Comparison of ENCODE assay signal across 8 mouse cellular contexts in the genomic region with DNA sequence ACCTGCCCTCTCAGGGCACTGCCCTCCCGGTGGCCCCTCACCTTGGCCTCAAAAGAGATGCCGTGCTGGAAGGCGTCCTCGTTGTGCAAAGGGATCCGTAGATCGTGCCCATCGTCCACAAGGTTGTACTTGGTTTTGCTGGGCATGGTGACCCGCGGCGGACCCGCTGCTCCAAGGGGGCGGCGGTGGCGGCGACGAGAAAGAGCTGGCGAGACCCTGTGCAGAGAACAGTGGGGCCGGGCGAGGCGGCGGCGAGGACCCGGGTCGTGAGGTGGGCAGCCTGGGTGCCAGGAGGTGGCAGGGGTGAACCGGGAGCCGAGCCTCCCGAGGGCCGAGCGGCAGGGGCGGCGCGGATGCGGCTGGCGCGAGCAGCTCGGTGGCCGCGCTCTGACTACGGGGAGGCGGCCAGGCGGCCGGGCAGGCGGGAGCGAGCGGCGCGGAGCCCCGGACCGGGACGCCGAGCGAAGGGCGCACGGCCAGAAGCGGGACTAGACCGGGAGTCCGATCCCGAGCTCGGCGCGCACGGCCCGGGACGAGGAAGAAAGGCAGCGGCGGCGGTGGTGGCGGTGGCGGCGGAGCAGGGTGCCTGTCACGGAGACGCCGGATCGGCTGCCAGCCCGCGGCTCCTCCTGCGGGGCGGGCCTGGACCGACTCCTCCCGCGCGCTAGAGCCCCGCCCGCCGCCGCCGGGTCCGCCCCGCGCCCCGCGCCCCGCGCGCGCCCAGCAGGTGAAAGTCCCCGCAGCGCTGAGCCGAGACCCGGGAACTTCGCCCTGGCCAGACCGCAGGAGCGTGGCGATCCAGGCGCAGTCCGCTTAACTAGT. TPM values are rescaled to one million over a fixed set of nuclear protein-coding genes. Genes with fewer than 3 reads are reported as not detected.
DNase-seq lines count a peak whose midpoint lies in the region; ATAC-seq and TF ChIP-seq lines count a peak whose summit lies in the region.

A gene (minus strand): TSS at position 643 of the 822 bp plus-strand sequence.

- no peaks in the 10 kb centered on the region for H3K27me3 ChIP-seq in hindbrain, postnatal 0 days (ENCODE audit: insufficient read depth, low read length)

- intact Hi-C loops in left cerebral cortex, adult 2 months (cut with DNase I): loop anchor here (2.0 to 10.0 kb wide), 4 partner anchors 37 to 295 kb away; no protein-coding TSS in a partner anchor

- H3K9ac ChIP-seq in hindbrain, postnatal 0 days (replicated peaks; ENCODE audit: low read length): peak within 1 kb of the TSS; percentile 76

- ATAC-seq in hindbrain, postnatal 0 days: peak; percentile 90

- H3K4me2 ChIP-seq in hindbrain, postnatal 0 days (ENCODE audit: low read depth, low read length): peak within 1 kb of the TSS; percentile 64

- H3K4me1 ChIP-seq in hindbrain, postnatal 0 days (ENCODE audit: insufficient read depth, low read length): 0 out of 2 replicates have a peak, but pooled peaks cover 4% of the 10 kb centered on the region

- no peak for TF ChIP-seq CTCF in hindbrain, postnatal 0 days (IDR thresholded peaks at IDR 0.05; ENCODE audit: low read depth)
- TF ChIP-seq CTCF in left cerebral cortex, adult 2 months (IDR thresholded peaks at IDR 0.05): no peak

- peak within 1 kb of the TSS; percentile 37 for H3K27ac ChIP-seq in hindbrain, postnatal 0 days
- H3K27ac ChIP-seq in left cerebral cortex, adult 2 months: peak within 1 kb of the TSS; percentile 88

- H3K4me3 ChIP-seq in hindbrain, postnatal 0 days (ENCODE audit: low read length): peak within 1 kb of the TSS; percentile 77
- peak within 1 kb of the TSS; percentile 96 for H3K4me3 ChIP-seq in left cerebral cortex, adult 2 months

- WGBS in hindbrain, postnatal 0 days: under 1% methylated on average over 69 of the region's 106 CpGs

- H3K9me3 ChIP-seq in hindbrain, postnatal 0 days (ENCODE audit: low read length): no peaks in the 10 kb centered on the region

- H3K36me3 ChIP-seq in hindbrain, postnatal 0 days (ENCODE audit: insufficient read depth, low read length): no peaks in the 10 kb centered on the region

- DNase-seq in adrenal gland, adult (ENCODE audit: inconsistent age in 2 of 2, low spot score in 1 of 2): peak; percentile 90 to 96
- peak; percentile 70 for DNase-seq in embryo, embryonic 10 days (ENCODE audit: low spot score)
- peak; percentile 81 for DNase-seq in gastrocnemius, postnatal 10 days
- peak; percentile 81 for DNase-seq in hindbrain, postnatal 0 days (ENCODE audit: low spot score)
- peak; percentile 84 to 87 for DNase-seq in left cerebral cortex, adult 2 months (ENCODE audit: extremely low spot score in 1 of 2, low spot score in 2 of 2)
- peak; percentile 86 for DNase-seq in lung, postnatal 36 days
- peak; percentile 73 for DNase-seq in retina, embryonic 14.5 days (ENCODE audit: low spot score)
- peak; percentile 60 for DNase-seq in thymus, postnatal 25 days

RNA-seq across cellular contexts. Expression of the gene that starts here (rescaled TPM):
- total RNA-seq in gastrocnemius, postnatal 10 days (2021): 1 to 10 TPM; 2.9 to 3.8 TPM
- total RNA-seq in hindbrain, postnatal 0 days (2014; rRNA removed): 10.1 and 29.9 TPM in 2 replicates
- 12.4 and 14.9 TPM in 2 replicates for polyA plus RNA-seq in hindbrain, postnatal 0 days (2015; fragmentation: Nextera tagmentation; extraction: Ambion mirVana)
- 100 to 1,000 TPM; 197 to 233 TPM for total RNA-seq in left cerebral cortex, adult 2 months (2021)

Comparison
In these comparisons a context has a peak if more than half of its experiments do, and no peak if none do; other contexts are left out.
1. Peak in every context shown above with its lines: DNase-seq, ATAC-seq, H3K4me3 ChIP-seq and H3K27ac ChIP-seq.